Mouse (Mus musculus) embryonic facial prominence, embryonic 13.5 days (tissue): ENCODE data around the gene Ankfn1. TPM values are rescaled to one million over a fixed set of nuclear protein-coding genes. Genes with fewer than 3 reads are reported as not detected.

Experiments
- ATAC-seq: fragments of 200-750 bp; cut with Nextera tagmentation; 2 replicates; pipeline ENCODE4 v1.8.0; 2017; ENCODE audit warnings: low read depth; ENCODE audit not compliant: insufficient number of reproducible peaks, insufficient read depth, low FRiP score, low TSS enrichment
- H3K27ac ChIP-seq: fragments of 300-500 bp; sonication (generic); 2 replicates; pipeline ENCODE4 v1.5.1; 2015; ENCODE audit warnings: moderate library complexity, mild to moderate bottlenecking, inconsistent platforms
- H3K27me3 ChIP-seq: fragments of 300-500 bp; sonication (generic); 2 replicates; pipeline ENCODE4 v1.6.1; 2015; ENCODE audit warnings: mild to moderate bottlenecking, inconsistent platforms
- H3K36me3 ChIP-seq: fragments of 300-500 bp; sonication (generic); 2 replicates; pipeline ENCODE4 v1.6.1; 2015; ENCODE audit warnings: mild to moderate bottlenecking, inconsistent platforms
- H3K4me1 ChIP-seq: fragments of 300-500 bp; sonication (generic); 2 replicates; pipeline ENCODE4 v1.6.1; 2015; ENCODE audit warnings: inconsistent platforms
- H3K4me2 ChIP-seq: fragments of 300-500 bp; sonication (generic); 2 replicates; pipeline ENCODE4 v1.6.1; 2015; ENCODE audit warnings: moderate library complexity, mild to moderate bottlenecking, inconsistent platforms
- H3K4me3 ChIP-seq: fragments of 300-500 bp; sonication (generic); 2 replicates; pipeline ENCODE4 v1.5.1; 2015; ENCODE audit warnings: mild to moderate bottlenecking, inconsistent platforms
- H3K9ac ChIP-seq: fragments of 300-500 bp; sonication (generic); 2 replicates; pipeline ENCODE4 v1.6.1; 2015; ENCODE audit warnings: mild to moderate bottlenecking, inconsistent platforms
- H3K9me3 ChIP-seq: fragments of 300-500 bp; sonication (generic); 2 replicates; pipeline ENCODE4 v1.6.1; 2016; ENCODE audit warnings: inconsistent platforms
- WGBS: fragments of 180-500 bp; shearing (Covaris S2); methylation state at CpG from one replicate; pipeline ENCODE4 v1.1.7; 2015; ENCODE audit warnings: mixed read lengths; 5-methylcytosine and 5-hydroxymethylcytosine counted together
- polyA plus RNA-seq: library from polyadenylated mRNA; unstranded; fragments of >200 nt; fragmentation: Nextera tagmentation; extraction: Ambion mirVana; gene quantifications from 2 replicates; pipeline ENCODE4 v1.2.1, GENCODE M21; 2015

Ankfn1 gene
- polyA plus RNA-seq, 1 experiment from 2014 or later, result 0.34 TPM

- 79% methylated on average over 7 of the region's 7 CpGs for WGBS
- Histone ChIP-seq H3K36me3 (no peaks in the 10 kb centered on the region), H3K9ac (no peak overlapping the region), H3K4me1 (peaks cover 29% of the 10 kb centered on the region), H3K27ac (no peak overlapping the region), H3K9me3 (no peaks in the 10 kb centered on the region), H3K4me2 (no peak overlapping the region), H3K27me3 (peaks cover 4% of the 10 kb centered on the region; the same call in 1 of the 2 replicates), H3K4me3 (no peak overlapping the region)
- ATAC-seq, result no peak
Measured at GRCm38 (mm10) chr11:89608071-89608470, 169.4 kb downstream of the Ankfn1 start.

DNA sequence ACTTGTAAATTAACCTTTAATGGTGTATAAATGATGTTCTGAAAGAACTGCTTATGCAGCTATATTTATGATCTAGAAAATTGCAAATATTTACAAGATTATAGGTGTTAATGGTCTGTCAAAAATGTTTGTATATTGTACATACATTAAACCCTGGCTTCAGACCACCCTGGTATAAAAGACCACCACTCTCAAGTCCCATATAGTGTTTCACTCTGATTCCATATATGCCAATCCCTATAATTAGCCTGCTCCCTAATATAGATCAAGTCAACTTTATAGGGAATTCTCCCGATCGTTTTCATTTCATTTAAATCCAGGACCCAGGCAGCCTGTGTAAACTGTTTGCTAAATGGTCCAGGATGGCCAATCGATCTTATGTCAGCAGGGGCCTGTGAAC lies 170.2 kb downstream of the Ankfn1 start:
- Histone ChIP-seq H3K4me3 (no peak overlapping the region), H3K9ac (no peak overlapping the region), H3K4me2 (no peak overlapping the region), H3K9me3 (no peaks in the 10 kb centered on the region), H3K27me3 (peaks cover 4% of the 10 kb centered on the region; the same call in 1 of the 2 replicates), H3K36me3 (no peaks in the 10 kb centered on the region), H3K4me1 (peaks cover 29% of the 10 kb centered on the region), H3K27ac (no peak overlapping the region)
- WGBS, result 38% methylated on average over 3 of the region's 3 CpGs
- ATAC-seq, result no peak

DNA sequence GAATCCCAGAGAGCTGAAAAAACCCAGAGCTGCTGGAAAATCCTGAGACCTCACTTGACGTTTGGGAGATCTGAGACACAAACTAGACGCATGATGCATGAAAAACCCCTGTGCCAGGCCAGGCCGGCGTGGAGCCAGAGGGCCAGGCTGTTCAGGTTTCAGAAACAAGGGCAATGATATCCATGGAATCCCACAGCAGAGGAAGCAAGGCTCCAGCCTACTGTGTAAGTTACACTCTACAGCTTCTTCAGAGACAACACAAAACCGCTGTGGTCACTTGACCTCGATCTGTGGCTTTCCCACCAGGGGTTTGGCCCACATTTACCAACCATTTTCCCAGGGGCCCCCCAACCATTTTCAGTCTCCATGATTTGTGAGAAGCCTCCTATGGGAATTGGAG lies 171.1 kb downstream of the Ankfn1 start:
- Histone ChIP-seq H3K4me1 (peaks cover 22% of the 10 kb centered on the region), H3K9me3 (no peaks in the 10 kb centered on the region), H3K27me3 (peaks cover 4% of the 10 kb centered on the region; the same call in 1 of the 2 replicates), H3K36me3 (no peaks in the 10 kb centered on the region), H3K4me2 (no peak overlapping the region), H3K4me3 (no peak overlapping the region), H3K27ac (no peak overlapping the region), H3K9ac (no peak overlapping the region)
- ATAC-seq, result no peak
- WGBS, result 45% methylated on average over 6 of the region's 6 CpGs

DNA sequence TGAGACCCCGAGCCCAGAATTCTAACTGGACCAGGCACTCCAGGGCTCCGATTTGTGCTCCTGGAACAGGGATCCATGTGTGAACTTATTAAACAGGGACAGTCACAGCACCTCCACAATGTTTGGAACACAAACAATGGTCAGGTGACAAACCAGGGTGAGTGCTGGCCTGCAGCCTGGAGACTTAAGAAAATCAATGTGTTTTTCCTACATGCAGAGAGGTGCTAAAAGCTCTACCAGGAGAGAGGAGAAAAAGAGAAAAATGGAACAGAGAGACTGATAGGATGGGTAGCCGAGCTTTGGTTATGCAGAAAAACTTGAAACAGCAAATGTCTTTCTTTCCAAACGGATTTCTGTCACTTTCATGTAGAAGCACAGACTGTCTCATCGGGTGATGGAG lies 174.5 kb downstream of the Ankfn1 start:
- H3K4me1 ChIP-seq, result peaks cover 17% of the 10 kb centered on the region
- whole genome bisulfite sequencing, result 83% methylated on average over 5 of the region's 5 CpGs
- no peak overlapping the region for H3K4me2 ChIP-seq
- H3K9me3 ChIP-seq, result no peaks in the 10 kb centered on the region
- H3K27me3 ChIP-seq, result peaks cover 4% of the 10 kb centered on the region; the same call in 1 of the 2 replicates
- H3K4me3 ChIP-seq, result no peak overlapping the region
- no peaks in the 10 kb centered on the region for H3K36me3 ChIP-seq
- ATAC-seq, result no peak
- no peak overlapping the region for H3K27ac ChIP-seq
- no peak overlapping the region for H3K9ac ChIP-seq

DNA sequence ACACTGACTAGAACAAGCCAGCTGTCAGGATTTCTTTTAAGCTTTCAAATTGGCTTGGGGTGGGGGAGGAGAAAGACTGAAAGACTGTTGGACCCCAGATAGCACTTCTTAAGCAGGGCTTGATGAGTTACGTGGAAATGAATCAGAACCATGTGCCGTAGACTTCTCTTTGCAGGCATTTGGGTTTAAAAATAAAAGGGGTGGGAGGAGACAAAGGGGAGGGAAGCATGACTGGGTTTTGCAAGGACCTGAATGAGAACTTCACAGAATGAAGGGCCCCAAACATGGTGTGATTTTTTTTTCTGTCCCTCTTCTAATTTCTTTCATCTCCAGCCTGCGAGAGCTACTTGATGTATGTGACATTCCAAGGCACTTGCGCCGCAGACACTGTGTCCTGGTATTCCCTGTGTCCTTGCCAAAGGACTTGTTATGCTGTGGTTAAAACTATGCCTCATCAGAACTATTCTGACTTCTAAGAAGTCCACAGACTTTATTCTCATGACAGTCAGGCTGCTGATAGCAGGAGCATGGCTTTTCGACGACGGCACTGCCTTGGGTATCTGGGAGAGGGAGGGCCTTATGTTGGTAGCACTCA lies 176.4 kb downstream of the Ankfn1 start:
- H3K36me3 ChIP-seq, result no peaks in the 10 kb centered on the region
- H3K4me2 ChIP-seq, result no peak overlapping the region
- WGBS, result 63% methylated on average over 8 of the region's 8 CpGs
- no peak overlapping the region for H3K4me3 ChIP-seq
- ATAC-seq, result no peak
- no peaks in the 10 kb centered on the region for H3K9me3 ChIP-seq
- no peak overlapping the region for H3K9ac ChIP-seq
- H3K4me1 ChIP-seq, result no peaks in the 10 kb centered on the region
- H3K27ac ChIP-seq, result no peak overlapping the region
- peaks cover 4% of the 10 kb centered on the region; the same call in 1 of the 2 replicates for H3K27me3 ChIP-seq

DNA sequence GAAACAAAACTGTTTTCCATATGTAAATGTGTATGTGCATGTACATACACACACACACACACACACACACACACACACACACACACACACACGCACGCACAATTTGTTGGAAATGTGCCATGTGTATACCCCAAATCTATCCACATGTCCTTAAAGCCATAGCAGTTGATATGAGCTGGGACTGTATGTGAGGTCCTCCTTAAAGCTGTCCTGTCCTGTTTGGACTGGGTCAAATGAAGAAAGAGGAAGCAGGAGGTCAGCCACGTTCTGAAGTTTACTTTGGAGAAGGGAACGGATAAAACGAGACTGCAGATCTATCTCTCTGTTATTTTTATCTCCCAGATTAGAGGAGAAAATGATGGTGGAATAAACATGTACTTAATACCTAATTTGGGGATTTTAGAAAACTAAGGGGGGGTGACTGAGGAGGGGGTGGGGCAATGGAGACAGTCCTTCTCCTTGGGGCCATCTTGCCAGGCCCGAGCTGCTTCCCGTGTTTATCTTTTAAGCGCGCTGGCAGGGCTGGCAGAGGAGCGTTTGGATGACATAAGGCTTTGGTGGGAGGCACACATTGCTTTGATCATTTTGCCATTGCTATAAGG lies 187.1 kb downstream of the Ankfn1 start:
- WGBS, result 71% methylated on average over 10 of the region's 10 CpGs
- Histone ChIP-seq H3K4me3 (no peak overlapping the region), H3K4me1 (0 out of 2 replicates have a peak, but pooled peaks cover 4% of the 10 kb centered on the region), H3K9ac (no peak overlapping the region), H3K27me3 (no peaks in the 10 kb centered on the region), H3K4me2 (no peak overlapping the region), H3K36me3 (no peaks in the 10 kb centered on the region), H3K9me3 (no peaks in the 10 kb centered on the region), H3K27ac (no peak overlapping the region)
- ATAC-seq, result no peak

DNA sequence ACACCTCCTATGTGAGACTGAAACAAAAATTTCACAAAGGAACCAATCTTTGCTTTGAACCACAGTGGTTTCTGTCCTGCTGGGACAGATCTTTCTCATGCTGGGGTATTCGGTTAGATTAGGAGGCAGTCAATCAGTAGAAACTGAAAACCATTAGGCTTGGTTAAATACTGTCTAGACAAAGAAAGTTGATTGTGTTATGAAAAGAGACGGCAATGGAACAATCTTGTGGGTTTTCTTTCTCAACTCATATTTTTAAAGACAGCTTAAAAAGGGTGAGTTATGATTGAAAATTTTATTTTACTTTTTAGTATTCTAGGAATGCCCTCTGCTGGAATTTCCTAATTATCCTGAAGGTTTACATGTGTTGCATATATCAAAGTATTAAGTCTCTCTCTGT lies 191.1 kb downstream of the Ankfn1 start:
- WGBS, result 53% methylated on average over 2 of the region's 2 CpGs
- ATAC-seq, result no peak
- Histone ChIP-seq H3K27ac (no peak overlapping the region), H3K4me2 (no peak overlapping the region), H3K4me3 (no peak overlapping the region), H3K9ac (no peak overlapping the region), H3K4me1 (peaks cover 9% of the 10 kb centered on the region), H3K9me3 (no peaks in the 10 kb centered on the region), H3K27me3 (0 out of 2 replicates have a peak, but pooled peaks cover 6% of the 10 kb centered on the region), H3K36me3 (no peaks in the 10 kb centered on the region)

- WGBS, result 67% methylated on average over 6 of the region's 6 CpGs
- no peak overlapping the region for H3K4me2 ChIP-seq
- H3K4me3 ChIP-seq, result no peak overlapping the region
- no peak overlapping the region for H3K9ac ChIP-seq
- ATAC-seq, result no peak
- no peaks in the 10 kb centered on the region for H3K36me3 ChIP-seq
- H3K9me3 ChIP-seq, result no peaks in the 10 kb centered on the region
- H3K27ac ChIP-seq, result no peak overlapping the region
- 0 out of 2 replicates have a peak, but pooled peaks cover 6% of the 10 kb centered on the region for H3K27me3 ChIP-seq
- peaks cover 12% of the 10 kb centered on the region for H3K4me1 ChIP-seq
Measured at GRCm38 (mm10) chr11:89579826-89580225, 197.6 kb downstream of the Ankfn1 start.

DNA sequence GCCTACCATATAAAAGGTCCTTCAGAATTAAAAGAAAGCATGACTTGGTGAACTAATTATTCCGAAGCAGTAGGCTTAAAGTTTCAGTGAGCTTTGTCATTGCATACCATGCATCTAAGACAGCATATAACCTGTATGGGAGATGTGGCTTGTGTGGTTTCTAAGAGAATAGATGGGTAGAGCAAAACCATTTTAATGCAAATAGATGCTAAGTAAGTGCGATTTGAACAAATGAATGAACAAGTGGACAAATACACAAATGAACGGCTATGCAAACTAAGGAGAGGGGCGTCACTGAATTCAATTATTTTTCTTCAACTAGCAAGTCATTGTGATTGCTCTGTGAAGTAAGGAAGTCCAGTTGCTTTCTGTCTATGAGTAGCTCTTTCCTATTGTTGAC lies 198.3 kb downstream of the Ankfn1 start:
- whole genome bisulfite sequencing, result 91% methylated on average over 4 of the region's 4 CpGs
- peaks cover 12% of the 10 kb centered on the region for H3K4me1 ChIP-seq
- H3K27me3 ChIP-seq, result 0 out of 2 replicates have a peak, but pooled peaks cover 6% of the 10 kb centered on the region
- H3K9me3 ChIP-seq, result no peaks in the 10 kb centered on the region
- H3K36me3 ChIP-seq, result no peaks in the 10 kb centered on the region
- H3K9ac ChIP-seq, result no peak overlapping the region
- H3K4me2 ChIP-seq, result no peak overlapping the region
- H3K4me3 ChIP-seq, result no peak overlapping the region
- no peak for ATAC-seq
- H3K27ac ChIP-seq, result no peak overlapping the region

- H3K9me3 ChIP-seq, result no peaks in the 10 kb centered on the region
- no peak for ATAC-seq
- peaks cover 11% of the 10 kb centered on the region for H3K27me3 ChIP-seq
- H3K4me3 ChIP-seq, result no peak overlapping the region
- no peaks in the 10 kb centered on the region for H3K36me3 ChIP-seq
- H3K4me1 ChIP-seq, result peaks cover 2% of the 10 kb centered on the region
- no peak overlapping the region for H3K4me2 ChIP-seq
- no peak overlapping the region for H3K27ac ChIP-seq
- H3K9ac ChIP-seq, result no peak overlapping the region
- WGBS, result 59% methylated on average over 11 of the region's 11 CpGs
Measured at GRCm38 (mm10) chr11:89574269-89574838, 203.1 kb downstream of the Ankfn1 start.

- H3K9ac ChIP-seq, result no peak overlapping the region
- 43% methylated on average over 11 of the region's 11 CpGs for WGBS
- ATAC-seq, result no peak
- H3K9me3 ChIP-seq, result no peaks in the 10 kb centered on the region
- peaks cover 21% of the 10 kb centered on the region for H3K27me3 ChIP-seq
- no peak overlapping the region for H3K27ac ChIP-seq
- H3K4me2 ChIP-seq, result no peak overlapping the region
- H3K36me3 ChIP-seq, result no peaks in the 10 kb centered on the region
- H3K4me1 ChIP-seq, result peaks cover 6% of the 10 kb centered on the region
- no peak overlapping the region for H3K4me3 ChIP-seq
Measured at GRCm38 (mm10) chr11:89569391-89570145, 207.9 kb downstream of the Ankfn1 start.
